Mouse (Mus musculus) heart, adult 2 months (tissue): Measurements from ENCODE around the gene Rnf150.

ENCODE experiments used
- CTCF ChIP-seq: fragments of 200-600 bp; IDR thresholded peaks from 2 replicates; pipeline ENCODE4 v1.8.1; 2022; ENCODE audit warnings: antibody characterized with exemption, mild to moderate bottlenecking, moderate library complexity
- EP300 ChIP-seq: fragments of 200-500 bp; IDR thresholded peaks from 2 replicates; pipeline ENCODE4 v1.6.1; 2011; ENCODE audit warnings: low read depth, low read length, control low read depth; ENCODE audit not compliant: insufficient read depth
- POLR2A ChIP-seq: fragments of 200-500 bp; IDR thresholded peaks from 2 replicates; pipeline ENCODE4 v1.6.1; 2011; ENCODE audit warnings: mild to moderate bottlenecking, low read depth, low read length, control low read depth; ENCODE audit not compliant: insufficient read depth

DNA sequence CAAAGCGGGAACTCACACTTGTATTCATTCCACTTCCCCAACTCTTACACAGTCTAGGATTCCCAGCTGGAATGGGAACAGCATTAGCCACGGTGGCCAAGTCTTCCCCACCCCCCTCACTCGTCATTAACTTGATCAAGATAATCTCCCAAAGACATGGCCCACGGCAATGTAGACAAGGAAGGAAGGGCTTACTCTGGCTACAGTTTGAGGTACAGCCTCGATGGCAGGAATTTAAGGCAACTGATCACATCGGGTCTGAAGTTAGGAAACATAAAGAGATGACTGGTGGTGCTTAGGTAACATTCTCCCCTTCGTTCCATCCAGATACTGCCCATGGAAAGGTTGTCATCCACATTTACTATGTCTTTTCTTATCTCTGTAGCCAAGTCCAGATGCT is 219.1 kb downstream of the Rnf150 start:
- TF ChIP-seq POLR2A (no peak), EP300 (no peak), CTCF (no peak)
